Mouse (Mus musculus) heart, embryonic 13.5 days (tissue): ENCODE measurements around the gene Gm49369. TPM values are rescaled to one million over a fixed set of nuclear protein-coding genes. Genes with fewer than 3 reads are reported as not detected.

Experiments
- ATAC-seq: fragments of 200-750 bp; cut with Nextera tagmentation; 2 replicates; pipeline ENCODE4 v1.8.0; 2017; ENCODE audit warnings: moderate TSS enrichment; ENCODE audit not compliant: insufficient number of reproducible peaks, low FRiP score, low TSS enrichment; ENCODE audit errors: extremely low read depth
- H3K27ac ChIP-seq: fragments of 300-500 bp; sonication (generic); replicated peaks from 2 replicates; pipeline ENCODE4 v1.5.1; 2015; ENCODE audit warnings: moderate library complexity, mild to moderate bottlenecking, inconsistent platforms
- H3K27me3 ChIP-seq: fragments of 300-500 bp; sonication (generic); replicated peaks from 2 replicates; pipeline ENCODE4 v1.6.1; 2015; ENCODE audit warnings: mild to moderate bottlenecking, inconsistent platforms
- H3K36me3 ChIP-seq: fragments of 300-500 bp; sonication (generic); 2 replicates; pipeline ENCODE4 v1.6.1; 2015; ENCODE audit warnings: mild to moderate bottlenecking, inconsistent platforms
- H3K4me1 ChIP-seq: fragments of 300-500 bp; sonication (generic); 2 replicates; pipeline ENCODE4 v1.6.1; 2015; ENCODE audit warnings: inconsistent platforms
- H3K4me2 ChIP-seq: fragments of 300-500 bp; sonication (generic); 2 replicates; pipeline ENCODE4 v1.6.1; 2015; ENCODE audit warnings: inconsistent platforms, mild to moderate bottlenecking, moderate library complexity
- H3K4me3 ChIP-seq: fragments of 300-500 bp; sonication (generic); 2 replicates; pipeline ENCODE4 v1.5.1; 2015; ENCODE audit warnings: moderate library complexity, mild to moderate bottlenecking, inconsistent platforms
- H3K9ac ChIP-seq: fragments of 300-500 bp; sonication (generic); 2 replicates; pipeline ENCODE4 v1.6.1; 2015; ENCODE audit warnings: inconsistent platforms, mild to moderate bottlenecking, moderate library complexity
- H3K9me3 ChIP-seq: fragments of 300-500 bp; sonication (generic); 2 replicates; pipeline ENCODE4 v1.6.1; 2016; ENCODE audit warnings: inconsistent platforms
- WGBS: fragments of 180-500 bp; shearing (Covaris S2); methylation state at CpG from one replicate; pipeline ENCODE4 v1.1.7; 2015; ENCODE audit warnings: mixed read lengths; 5-methylcytosine and 5-hydroxymethylcytosine counted together
- polyA plus RNA-seq: library from polyadenylated mRNA; unstranded; fragments of >200 nt; fragmentation: Nextera tagmentation; extraction: Ambion mirVana; gene quantifications from 2 replicates; pipeline ENCODE4 v1.2.1, GENCODE M21; 2015

The Gm49369 gene
- polyA plus RNA-seq, 1 experiment from 2014 or later, result not detected

GRCm38 (mm10) chr7:142394261-142395190 is 12.1 kb upstream of the Gm49369 start:
- Histone ChIP-seq H3K9me3 (no peaks in the 10 kb centered on the region), H3K27me3 (no peaks in the 10 kb centered on the region), H3K9ac (no peak overlapping the region), H3K27ac (no peak overlapping the region), H3K36me3 (no peaks in the 10 kb centered on the region), H3K4me3 (no peak overlapping the region), H3K4me2 (no peak overlapping the region), H3K4me1 (peaks cover 18% of the 10 kb centered on the region; the same call in 1 of the 2 replicates)
- no peak for ATAC-seq
- WGBS, result 67% methylated on average over 6 of the region's 6 CpGs

- ATAC-seq, result peak; percentile 86
Observed at GRCm38 (mm10) chr7:142393191-142393590, 10.7 kb upstream of the Gm49369 start.

GRCm38 (mm10) chr7:142391609-142392008 is 9.1 kb upstream of the Gm49369 start:
- no peak overlapping the region for H3K4me2 ChIP-seq
- H3K9me3 ChIP-seq, result no peaks in the 10 kb centered on the region
- no peak for ATAC-seq
- no peak overlapping the region for H3K27ac ChIP-seq
- H3K9ac ChIP-seq, result no peak overlapping the region
- no peak overlapping the region for H3K4me3 ChIP-seq
- no peaks in the 10 kb centered on the region for H3K27me3 ChIP-seq
- 67% methylated on average over 4 of the region's 4 CpGs for WGBS
- H3K4me1 ChIP-seq, result peaks cover 18% of the 10 kb centered on the region
- no peaks in the 10 kb centered on the region for H3K36me3 ChIP-seq

More at GRCm38 (mm10) chr7:142393191-142393590, 10.7 kb upstream of the Gm49369 start:
- Histone ChIP-seq H3K9ac (no peak overlapping the region), H3K36me3 (no peaks in the 10 kb centered on the region), H3K4me1 (peaks cover 18% of the 10 kb centered on the region; the same call in 1 of the 2 replicates), H3K27ac (peak overlapping the region; percentile 57), H3K27me3 (no peaks in the 10 kb centered on the region), H3K4me3 (no peak overlapping the region), H3K4me2 (peak overlapping the region; percentile 6; the same call in 1 of the 2 replicates), H3K9me3 (no peaks in the 10 kb centered on the region)
- 25% methylated on average over 4 of the region's 4 CpGs for WGBS

- H3K9me3 ChIP-seq, result no peaks in the 10 kb centered on the region
- 66% methylated on average over 3 of the region's 3 CpGs for WGBS
Observed at GRCm38 (mm10) chr7:142391108-142391507, 8.6 kb upstream of the Gm49369 start.

DNA sequence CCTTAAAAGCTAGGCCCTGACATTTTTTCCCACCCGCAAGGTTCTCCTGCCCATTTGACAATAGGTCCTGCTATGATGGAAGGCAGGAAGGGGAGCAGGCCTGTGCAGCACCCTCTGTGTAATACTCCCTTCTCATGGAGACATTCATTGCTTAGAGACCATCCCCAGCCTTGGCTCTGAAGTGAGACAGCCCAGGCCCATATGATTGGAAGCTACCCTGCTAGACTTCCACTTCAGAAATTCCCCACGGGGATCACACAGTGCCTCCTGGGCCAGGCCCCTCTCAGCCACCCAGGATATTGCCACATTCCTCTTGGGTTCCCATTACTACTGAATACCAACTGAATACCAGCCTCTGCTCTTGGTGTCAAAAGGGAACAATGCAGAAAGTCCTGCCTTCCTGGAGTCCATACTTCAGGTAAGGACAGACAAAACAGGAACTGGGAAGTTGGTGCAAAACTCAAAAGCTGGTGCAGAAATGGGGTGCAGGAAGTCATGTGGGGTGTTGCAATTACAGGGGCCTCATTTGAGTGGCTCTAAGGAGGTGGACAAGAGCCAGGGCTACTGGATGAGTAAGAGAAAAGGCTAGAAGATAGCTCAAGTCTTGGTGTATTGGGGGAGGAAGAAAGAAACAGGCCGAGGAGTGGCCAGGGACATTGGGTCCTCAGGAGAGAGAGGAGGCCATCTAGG is 7.6 kb upstream of the Gm49369 start:
- no peaks in the 10 kb centered on the region for H3K27me3 ChIP-seq
- H3K4me1 ChIP-seq, result peaks cover 33% of the 10 kb centered on the region
- no peaks in the 10 kb centered on the region for H3K9me3 ChIP-seq
- ATAC-seq, result no peak
- WGBS, result 78% methylated on average over 3 of the region's 3 CpGs
- H3K36me3 ChIP-seq, result peaks cover 5% of the 10 kb centered on the region
- H3K27ac ChIP-seq, result no peak overlapping the region
- H3K4me2 ChIP-seq, result no peak overlapping the region
- no peak overlapping the region for H3K9ac ChIP-seq
- H3K4me3 ChIP-seq, result no peak overlapping the region

More at GRCm38 (mm10) chr7:142391108-142391507, 8.6 kb upstream of the Gm49369 start:
- Histone ChIP-seq H3K9ac (no peak overlapping the region), H3K27me3 (no peaks in the 10 kb centered on the region), H3K4me3 (no peak overlapping the region), H3K4me2 (no peak overlapping the region), H3K27ac (no peak overlapping the region), H3K36me3 (no peaks in the 10 kb centered on the region), H3K4me1 (peaks cover 23% of the 10 kb centered on the region)
- no peak for ATAC-seq

DNA sequence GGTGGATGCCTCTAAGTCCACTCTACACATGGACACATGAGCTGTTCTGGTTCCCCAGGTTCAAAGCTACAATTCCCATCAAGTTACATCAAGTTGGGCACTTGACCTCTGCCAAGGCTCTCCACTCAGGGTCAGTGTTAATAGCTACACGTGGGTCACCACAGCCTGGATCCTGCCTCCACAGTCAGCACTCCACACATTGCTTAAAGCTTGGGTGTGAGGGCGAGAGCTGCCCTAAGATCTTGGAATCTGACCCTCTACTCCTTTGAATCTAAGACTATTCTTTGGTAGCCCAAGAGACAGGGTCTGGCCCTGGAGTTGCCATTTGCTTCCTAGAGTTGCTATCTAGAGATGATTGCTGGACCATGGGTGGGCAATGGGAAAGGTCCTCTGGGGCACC is 6.3 kb upstream of the Gm49369 start:
- no peak overlapping the region for H3K4me3 ChIP-seq
- peaks cover 19% of the 10 kb centered on the region for H3K36me3 ChIP-seq
- no peaks in the 10 kb centered on the region for H3K27me3 ChIP-seq
- H3K4me2 ChIP-seq, result 0 out of 2 replicates have a peak overlapping the region, but pooled peaks have one; percentile 97
- H3K9ac ChIP-seq, result no peak overlapping the region
- no peak for ATAC-seq
- H3K27ac ChIP-seq, result peak overlapping the region; percentile 92
- H3K9me3 ChIP-seq, result no peaks in the 10 kb centered on the region
- WGBS, result 95% methylated on average over 2 of the region's 2 CpGs
- peaks cover 37% of the 10 kb centered on the region for H3K4me1 ChIP-seq

DNA sequence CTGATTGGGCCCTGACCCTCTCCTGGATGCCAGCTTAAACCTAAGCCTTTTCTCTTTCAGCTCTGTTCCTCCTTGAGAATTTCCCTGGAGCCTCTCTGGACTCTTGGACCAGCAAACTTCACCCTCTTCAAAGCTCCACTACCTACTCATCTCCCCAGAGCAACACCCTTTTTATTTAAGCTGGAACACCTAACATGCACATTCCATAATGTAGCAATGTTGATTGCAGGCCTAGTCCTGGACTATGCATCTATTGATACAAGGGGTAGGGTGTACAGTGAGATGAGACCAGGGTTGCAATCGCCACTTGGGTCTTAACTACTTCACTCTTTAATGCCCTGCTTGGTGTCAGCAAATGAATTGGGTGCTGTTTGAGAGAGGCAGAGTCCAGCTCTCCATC is 5.7 kb upstream of the Gm49369 start:
- peak overlapping the region; percentile 92 for H3K27ac ChIP-seq
- peaks cover 32% of the 10 kb centered on the region for H3K4me1 ChIP-seq
- no peaks in the 10 kb centered on the region for H3K9me3 ChIP-seq
- 0 out of 2 replicates have a peak overlapping the region, but pooled peaks have one; percentile 47 for H3K9ac ChIP-seq
- H3K27me3 ChIP-seq, result no peaks in the 10 kb centered on the region
- peak overlapping the region; percentile 97 for H3K4me2 ChIP-seq
- no peak for ATAC-seq
- H3K4me3 ChIP-seq, result peak overlapping the region; percentile 94
- 93% methylated on average over 1 of the region's 1 CpGs for WGBS
- H3K36me3 ChIP-seq, result peaks cover 24% of the 10 kb centered on the region

DNA sequence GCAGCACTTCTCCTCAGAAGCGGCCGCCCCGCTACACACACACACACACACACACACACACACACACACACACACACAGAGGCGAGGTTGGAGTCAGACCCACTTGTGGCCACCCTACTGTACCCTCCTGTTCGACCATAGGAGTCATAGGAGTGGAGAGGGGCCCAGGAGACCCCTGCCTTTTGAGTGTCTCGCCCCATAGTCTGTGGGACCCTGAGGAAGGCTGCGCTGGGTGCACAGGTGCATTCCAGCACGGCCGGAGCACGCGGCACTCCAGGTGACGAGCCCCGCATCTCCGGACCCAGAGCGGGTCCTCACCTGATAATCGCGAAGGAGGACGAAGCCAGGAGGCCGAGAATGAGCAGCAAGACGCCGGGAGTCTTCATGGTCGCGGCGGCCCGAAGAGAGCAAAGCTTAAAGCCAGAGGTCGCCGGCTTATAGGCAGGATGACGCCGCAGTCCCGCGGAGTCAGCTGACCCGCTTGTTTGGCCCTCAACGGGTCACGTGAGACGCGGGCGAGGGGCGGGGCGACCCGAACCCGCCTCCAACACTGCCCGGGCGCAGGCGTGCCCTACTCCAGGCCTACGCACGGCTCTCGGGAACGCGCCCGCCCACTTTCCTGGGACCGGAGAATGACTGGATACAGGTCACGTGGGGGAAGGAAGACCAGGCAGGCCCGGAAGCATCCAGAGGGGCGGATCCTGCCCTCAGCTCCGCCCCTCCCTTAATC is 5.1 kb upstream of the Gm49369 start, which contains the start of gene Ctsd:
Gene Ctsd, minus strand, starts transcription at position 620 of the 730 bp plus-strand sequence.
- Histone ChIP-seq H3K36me3 (peaks cover 30% of the 10 kb centered on the region), H3K4me1 (peaks cover 27% of the 10 kb centered on the region)
- WGBS, result under 1% methylated on average over 52 of the region's 55 CpGs

GRCm38 (mm10) chr7:142386621-142387201 is 4.2 kb upstream of the Gm49369 start:
- H3K27me3 ChIP-seq, result no peaks in the 10 kb centered on the region
- no peaks in the 10 kb centered on the region for H3K9me3 ChIP-seq
- ATAC-seq, result 0 out of 2 replicates have a peak, but pooled peaks have one; percentile 7
- 45% methylated on average over 6 of the region's 6 CpGs for WGBS
- peaks cover 25% of the 10 kb centered on the region for H3K4me1 ChIP-seq
- peaks cover 39% of the 10 kb centered on the region for H3K36me3 ChIP-seq
- H3K27ac ChIP-seq, result peak overlapping the region; percentile 92
- H3K4me2 ChIP-seq, result peak overlapping the region; percentile 97
- peak overlapping the region; percentile 96 for H3K9ac ChIP-seq
- H3K4me3 ChIP-seq, result peak overlapping the region; percentile 94

More for the DNA sequence above, 5.1 kb upstream of the Gm49369 start, which contains the start of gene Ctsd:
- Histone ChIP-seq H3K9me3 (no peaks in the 10 kb centered on the region), H3K27me3 (no peaks in the 10 kb centered on the region), H3K9ac (peak within 1 kb of the TSS; percentile 96), H3K27ac (peak within 1 kb of the TSS; percentile 92), H3K4me2 (peak within 1 kb of the TSS; percentile 97), H3K4me3 (peak within 1 kb of the TSS; percentile 94)
- ATAC-seq, result peak; percentile 94

DNA sequence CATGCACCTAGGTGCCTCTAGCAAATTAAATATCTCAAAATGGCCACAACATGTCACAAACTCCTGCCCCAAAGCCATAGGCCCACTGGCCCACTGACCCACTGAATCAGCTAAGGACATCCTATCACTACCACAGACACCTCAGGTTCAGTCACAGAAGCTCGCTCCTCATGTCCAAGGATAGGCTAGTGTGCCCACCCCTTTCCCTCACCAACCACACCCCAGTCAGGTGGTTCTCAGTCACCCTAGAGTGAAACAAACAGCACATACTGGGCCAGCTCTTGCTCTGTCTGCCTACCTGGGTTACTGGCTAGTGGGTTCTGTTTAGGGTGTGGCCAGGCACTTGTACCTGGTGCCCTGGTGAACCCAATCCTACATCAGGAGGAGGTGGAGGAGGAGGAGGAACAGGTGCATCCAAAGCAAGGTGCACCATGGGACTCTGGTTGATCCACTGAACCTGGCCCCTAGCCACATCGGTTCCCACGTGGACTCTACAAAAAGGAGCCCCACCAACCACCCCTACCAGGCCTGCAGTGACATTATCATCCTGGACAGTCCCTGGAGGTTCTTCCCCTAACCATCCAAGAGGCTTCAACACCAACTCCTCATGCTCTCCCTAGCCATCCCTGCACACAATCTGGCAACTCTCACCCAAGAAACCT is 3.4 kb upstream of the Gm49369 start:
- WGBS, result 82% methylated on average over 3 of the region's 3 CpGs
- Histone ChIP-seq H3K9me3 (no peaks in the 10 kb centered on the region), H3K9ac (peak overlapping the region; percentile 96), H3K4me2 (peak overlapping the region; percentile 97), H3K4me1 (peaks cover 25% of the 10 kb centered on the region), H3K27me3 (no peaks in the 10 kb centered on the region), H3K4me3 (peak overlapping the region; percentile 94), H3K36me3 (peaks cover 47% of the 10 kb centered on the region), H3K27ac (peak overlapping the region; percentile 92)
- ATAC-seq, result peak; percentile 7; the same call in 1 of the 2 replicates
